Mouse (Mus musculus) megakaryocyte, embryonic 14.5 days (primary cell): ENCODE data around the gene Sgce.

Experiments used
- FLI1 ChIP-seq: IDR thresholded peaks from 2 replicates; pipeline ENCODE4 v1.6.1; 2012; ENCODE audit warnings: low read length, inconsistent platforms, mixed read lengths
- GATA1 ChIP-seq: IDR thresholded peaks from 3 replicates; pipeline ENCODE4 v1.6.1; 2012; ENCODE audit warnings: mixed read lengths, low read length, inconsistent platforms, borderline replicate concordance

- TF ChIP-seq GATA1 (no peak), FLI1 (no peak)
Measured at GRCm38 (mm10) chr6:4754286-4754685, 7.3 kb upstream of the Sgce start.
